Mouse (Mus musculus) liver, embryonic 16.5 days (tissue): ENCODE results near the gene Dhrs11. TPM values are rescaled to one million over a fixed set of nuclear protein-coding genes. Genes with fewer than 3 reads are reported as not detected.
"Not testable (repeated sequence)": the region's sequence is repeated elsewhere in the genome, so short reads cannot be mapped to it uniquely, and the experiment has no call there.

Experiments used
- ATAC-seq: fragments of 200-750 bp; cut with Nextera tagmentation; 2 replicates; pipeline ENCODE4 v1.8.0; 2017; ENCODE audit warnings: low read depth, mild to moderate bottlenecking, moderate number of reproducible peaks, moderate library complexity
- H3K27ac ChIP-seq: fragments of 300-500 bp; sonication (generic); 2 replicates; pipeline ENCODE4 v1.5.1; 2014; ENCODE audit warnings: mild to moderate bottlenecking, low read length
- H3K27me3 ChIP-seq: fragments of 300-500 bp; sonication (generic); 2 replicates; pipeline ENCODE4 v1.6.1; 2014; ENCODE audit warnings: low read depth, low read length, mixed read lengths; ENCODE audit not compliant: control insufficient read depth, insufficient read depth
- H3K36me3 ChIP-seq: fragments of 300-500 bp; sonication (generic); 2 replicates; pipeline ENCODE4 v1.6.1; 2014; ENCODE audit warnings: mild to moderate bottlenecking; ENCODE audit not compliant: control insufficient read depth, insufficient read depth
- H3K4me1 ChIP-seq: fragments of 300-500 bp; sonication (generic); 2 replicates; pipeline ENCODE4 v1.6.1; 2014; ENCODE audit warnings: low read depth, low read length, mixed read lengths; ENCODE audit not compliant: control insufficient read depth
- H3K4me2 ChIP-seq: fragments of 300-500 bp; sonication (generic); 2 replicates; pipeline ENCODE4 v1.6.1; 2014; ENCODE audit warnings: low read depth, low read length, mixed read lengths
- H3K4me3 ChIP-seq: fragments of 300-500 bp; sonication (generic); 2 replicates; pipeline ENCODE4 v1.5.1; 2014; ENCODE audit warnings: low read depth, mild to moderate bottlenecking, low read length
- H3K9ac ChIP-seq: fragments of 300-500 bp; sonication (generic); 2 replicates; pipeline ENCODE4 v1.6.1; 2014; ENCODE audit warnings: low read depth, low read length
- H3K9me3 ChIP-seq: fragments of 300-500 bp; sonication (generic); replicated peaks from 2 replicates; pipeline ENCODE4 v1.6.1; 2016; ENCODE audit warnings: low read length; ENCODE audit not compliant: control insufficient read depth
- WGBS: fragments of 180-500 bp; shearing (Covaris S2); extraction: QIAGEN DNeasy Blood & Tissue Kit; methylation state at CpG from one replicate; pipeline ENCODE4 v1.1.7; 2014; ENCODE audit not compliant: insufficient replicate concordance; 5-methylcytosine and 5-hydroxymethylcytosine counted together
- polyA plus RNA-seq: library from polyadenylated mRNA; unstranded; fragments of >200 nt; fragmentation: Nextera tagmentation; extraction: Ambion mirVana; gene quantifications from 2 replicates; pipeline ENCODE4 v1.2.1, GENCODE M21; 2015

Dhrs11 gene
- polyA plus RNA-seq, 1 experiment from 2014 or later, result 247 TPM

GRCm38 (mm10) chr11:84868786-84869259 is 40.0 kb upstream of the Dhrs11 start:
- Histone ChIP-seq H3K4me3 (peak overlapping the region; percentile 86), H3K9me3 (no peaks in the 10 kb centered on the region), H3K9ac (peak overlapping the region; percentile 91), H3K27ac (peak overlapping the region; percentile 98), H3K4me1 (peaks cover 32% of the 10 kb centered on the region), H3K36me3 (peaks cover 9% of the 10 kb centered on the region), H3K4me2 (peak overlapping the region; percentile 61), H3K27me3 (no peaks in the 10 kb centered on the region)
- ATAC-seq, result no peak
- 1% methylated on average over 7 of the region's 7 CpGs for WGBS

GRCm38 (mm10) chr11:84867586-84867985 is 38.8 kb upstream of the Dhrs11 start:
- Histone ChIP-seq H3K4me2 (peak overlapping the region; percentile 76), H3K9ac (peak overlapping the region; percentile 57), H3K36me3 (peaks cover 17% of the 10 kb centered on the region), H3K9me3 (no peaks in the 10 kb centered on the region), H3K4me3 (peak overlapping the region; percentile 56), H3K27me3 (no peaks in the 10 kb centered on the region), H3K27ac (0 out of 2 replicates have a peak overlapping the region, but pooled peaks have one; percentile 25), H3K4me1 (peaks cover 32% of the 10 kb centered on the region)
- 69% methylated on average over 2 of the region's 2 CpGs for WGBS
- no peak for ATAC-seq

- no peak overlapping the region for H3K9ac ChIP-seq
- H3K27me3 ChIP-seq, result no peaks in the 10 kb centered on the region
These were observed 36.5 kb upstream of the Dhrs11 start for GRCm38 (mm10) chr11:84865268-84865667.

GRCm38 (mm10) chr11:84855285-84855684 is 26.5 kb upstream of the Dhrs11 start:
- no peak overlapping the region for H3K4me3 ChIP-seq
- H3K4me1 ChIP-seq, result no peaks in the 10 kb centered on the region; the same call in 1 of the 2 replicates
- WGBS, result 90% methylated on average over 6 of the region's 6 CpGs
- no peak overlapping the region for H3K27ac ChIP-seq
- no peak for ATAC-seq
- peaks cover 67% of the 10 kb centered on the region for H3K36me3 ChIP-seq
- H3K4me2 ChIP-seq, result no peak overlapping the region
- H3K9ac ChIP-seq, result no peak overlapping the region
- no peaks in the 10 kb centered on the region for H3K27me3 ChIP-seq
- H3K9me3 ChIP-seq, result no peaks in the 10 kb centered on the region

More at GRCm38 (mm10) chr11:84865268-84865667, 36.5 kb upstream of the Dhrs11 start:
- Histone ChIP-seq H3K27ac (no peak overlapping the region), H3K9me3 (no peaks in the 10 kb centered on the region), H3K36me3 (peaks cover 27% of the 10 kb centered on the region), H3K4me1 (peaks cover 29% of the 10 kb centered on the region), H3K4me3 (no peak overlapping the region), H3K4me2 (peak overlapping the region; percentile 15; the same call in 1 of the 2 replicates)
- no peak for ATAC-seq
- 49% methylated on average over 2 of the region's 2 CpGs for WGBS

GRCm38 (mm10) chr11:84847475-84848090 is 18.8 kb upstream of the Dhrs11 start:
- Histone ChIP-seq H3K9ac (no peak overlapping the region), H3K4me2 (no peak overlapping the region), H3K36me3 (peaks cover 63% of the 10 kb centered on the region), H3K4me1 (no peaks in the 10 kb centered on the region), H3K4me3 (no peak overlapping the region), H3K27me3 (no peaks in the 10 kb centered on the region), H3K9me3 (no peaks in the 10 kb centered on the region), H3K27ac (no peak overlapping the region)
- ATAC-seq, result no peak
- WGBS, result 81% methylated on average over 7 of the region's 7 CpGs

GRCm38 (mm10) chr11:84846741-84847474 is 18.1 kb upstream of the Dhrs11 start:
- ATAC-seq, result no peak
- H3K9me3 ChIP-seq, result no peaks in the 10 kb centered on the region
- H3K9ac ChIP-seq, result no peak overlapping the region
- H3K36me3 ChIP-seq, result peaks cover 60% of the 10 kb centered on the region
- no peaks in the 10 kb centered on the region for H3K27me3 ChIP-seq
- 92% methylated on average over 15 of the region's 15 CpGs for WGBS
- H3K4me1 ChIP-seq, result no peaks in the 10 kb centered on the region
- H3K4me3 ChIP-seq, result no peak overlapping the region
- H3K27ac ChIP-seq, result no peak overlapping the region
- no peak overlapping the region for H3K4me2 ChIP-seq

GRCm38 (mm10) chr11:84839330-84839729 is 10.5 kb upstream of the Dhrs11 start:
- Histone ChIP-seq H3K27me3 (no peaks in the 10 kb centered on the region), H3K9me3 (no peaks in the 10 kb centered on the region), H3K4me1 (no peaks in the 10 kb centered on the region), H3K9ac (no peak overlapping the region), H3K36me3 (peaks cover 75% of the 10 kb centered on the region), H3K4me3 (no peak overlapping the region), H3K4me2 (no peak overlapping the region), H3K27ac (no peak overlapping the region)
- no peak for ATAC-seq
- 81% methylated on average over 2 of the region's 2 CpGs for WGBS

GRCm38 (mm10) chr11:84829495-84829894 is 701 bp upstream of the Dhrs11 start:
- H3K27me3 ChIP-seq, ATAC-seq, H3K9me3 ChIP-seq: not testable (repeated sequence)
- Histone ChIP-seq H3K9ac (peak overlapping the region; percentile 95), H3K4me2 (peak overlapping the region; percentile 94), H3K4me3 (peak overlapping the region; percentile 89), H3K27ac (peak overlapping the region; percentile 96), H3K4me1 (peaks cover 23% of the 10 kb centered on the region), H3K36me3 (peaks cover 46% of the 10 kb centered on the region)
- 39% methylated on average over 11 of the region's 11 CpGs for WGBS
